Mouse (Mus musculus) embryonic facial prominence, embryonic 10.5 days (tissue): Measurements from ENCODE around the gene Synrg. TPM values are rescaled to one million over a fixed set of nuclear protein-coding genes. Genes with fewer than 3 reads are reported as not detected.

Source experiments
- DNase-seq: peaks from one replicate; pipeline ENCODE4 v3.0.0-alpha.2; 2017; ENCODE audit warnings: low spot score
- H3K27ac ChIP-seq: fragments of 300-500 bp; sonication (generic); replicated peaks from 2 replicates; pipeline ENCODE4 v1.5.1; 2016; ENCODE audit warnings: mild to moderate bottlenecking
- H3K27me3 ChIP-seq: fragments of 300-500 bp; sonication (generic); replicated peaks from 2 replicates; pipeline ENCODE4 v1.6.1; 2016; ENCODE audit warnings: low read depth, mild to moderate bottlenecking; ENCODE audit not compliant: poor library complexity, severe bottlenecking
- H3K36me3 ChIP-seq: fragments of 300-500 bp; sonication (generic); replicated peaks from 2 replicates; pipeline ENCODE4 v1.6.1; 2016; ENCODE audit warnings: mild to moderate bottlenecking, moderate library complexity
- H3K4me1 ChIP-seq: fragments of 300-500 bp; sonication (generic); 2 replicates; pipeline ENCODE4 v1.6.1; 2016
- H3K4me3 ChIP-seq: fragments of 300-500 bp; sonication (generic); 2 replicates; pipeline ENCODE4 v1.5.1; 2016; ENCODE audit warnings: mild to moderate bottlenecking, moderate library complexity
- H3K9me3 ChIP-seq: fragments of 300-500 bp; sonication (generic); 2 replicates; pipeline ENCODE4 v1.6.1; 2016; ENCODE audit warnings: mild to moderate bottlenecking
- WGBS: fragments of 180-500 bp; shearing (Covaris S2); methylation state at CpG from one replicate; pipeline ENCODE4 v1.1.7; 2016; 5-methylcytosine and 5-hydroxymethylcytosine counted together
- polyA plus RNA-seq: library from polyadenylated mRNA; unstranded; fragments of >200 nt; fragmentation: Nextera tagmentation; extraction: Ambion mirVana; gene quantifications from 2 replicates; pipeline ENCODE4 v1.2.1, GENCODE M21; 2016

The Synrg gene
- polyA plus RNA-seq, 1 experiment from 2014 or later: 7.8 TPM

GRCm38 (mm10) chr11:83967436-83968204, 3.4 kb downstream of the Synrg start:
- peak; percentile 8 for DNase-seq
- H3K4me3 ChIP-seq: no peak overlapping the region
- no peaks in the 10 kb centered on the region for H3K27me3 ChIP-seq
- no peaks in the 10 kb centered on the region for H3K9me3 ChIP-seq
- H3K4me1 ChIP-seq: peaks cover 16% of the 10 kb centered on the region
- peaks cover 16% of the 10 kb centered on the region for H3K36me3 ChIP-seq
- no peak overlapping the region for H3K27ac ChIP-seq
- WGBS: 54% methylated on average over 8 of the region's 8 CpGs

- H3K9me3 ChIP-seq: no peaks in the 10 kb centered on the region
- 79% methylated on average over 6 of the region's 6 CpGs for WGBS
- no peak overlapping the region for H3K27ac ChIP-seq
- H3K36me3 ChIP-seq: peaks cover 15% of the 10 kb centered on the region; the same call in 1 of the 2 replicates
- H3K27me3 ChIP-seq: no peaks in the 10 kb centered on the region
- peaks cover 16% of the 10 kb centered on the region for H3K4me1 ChIP-seq
- DNase-seq: no peak
- no peak overlapping the region for H3K4me3 ChIP-seq
Observed at GRCm38 (mm10) chr11:83968205-83968575, 4.0 kb downstream of the Synrg start.

- Histone ChIP-seq H3K9me3 (no peaks in the 10 kb centered on the region), H3K4me1 (peaks cover 13% of the 10 kb centered on the region), H3K4me3 (no peak overlapping the region), H3K27ac (no peak overlapping the region), H3K36me3 (peaks cover 14% of the 10 kb centered on the region; the same call in 1 of the 2 replicates), H3K27me3 (no peaks in the 10 kb centered on the region)
- 90% methylated on average over 3 of the region's 3 CpGs for WGBS
- DNase-seq: no peak
Observed at GRCm38 (mm10) chr11:83969040-83969439, 4.8 kb downstream of the Synrg start.

- Histone ChIP-seq H3K36me3 (peaks cover 48% of the 10 kb centered on the region), H3K4me3 (no peak overlapping the region), H3K27ac (no peak overlapping the region), H3K4me1 (no peaks in the 10 kb centered on the region; the same call in none of the 2 replicates), H3K9me3 (no peaks in the 10 kb centered on the region), H3K27me3 (no peaks in the 10 kb centered on the region)
- 62% methylated on average over 7 of the region's 7 CpGs for WGBS
- DNase-seq: no peak
Observed at GRCm38 (mm10) chr11:83974561-83975346, 10.5 kb downstream of the Synrg start.

- H3K36me3 ChIP-seq: peaks cover 55% of the 10 kb centered on the region
- H3K9me3 ChIP-seq: no peaks in the 10 kb centered on the region
Observed at GRCm38 (mm10) chr11:83975488-83975887, 11.3 kb downstream of the Synrg start.

GRCm38 (mm10) chr11:83976236-83976977, 12.2 kb downstream of the Synrg start:
- Histone ChIP-seq H3K4me1 (no peaks in the 10 kb centered on the region; the same call in none of the 2 replicates), H3K27ac (no peak overlapping the region), H3K9me3 (no peaks in the 10 kb centered on the region), H3K27me3 (no peaks in the 10 kb centered on the region), H3K36me3 (peaks cover 65% of the 10 kb centered on the region), H3K4me3 (no peak overlapping the region)
- 91% methylated on average over 13 of the region's 13 CpGs for WGBS
- DNase-seq: no peak

More at GRCm38 (mm10) chr11:83975488-83975887, 11.3 kb downstream of the Synrg start:
- Histone ChIP-seq H3K4me1 (no peaks in the 10 kb centered on the region; the same call in none of the 2 replicates), H3K4me3 (no peak overlapping the region), H3K27ac (no peak overlapping the region), H3K27me3 (no peaks in the 10 kb centered on the region)
- 86% methylated on average over 1 of the region's 1 CpGs for WGBS
- no peak for DNase-seq

GRCm38 (mm10) chr11:83977810-83978209, 13.6 kb downstream of the Synrg start:
- H3K27ac ChIP-seq: no peak overlapping the region
- no peaks in the 10 kb centered on the region for H3K27me3 ChIP-seq
- H3K36me3 ChIP-seq: peaks cover 66% of the 10 kb centered on the region
- H3K4me1 ChIP-seq: no peaks in the 10 kb centered on the region; the same call in none of the 2 replicates
- H3K4me3 ChIP-seq: no peak overlapping the region
- 93% methylated on average over 2 of the region's 2 CpGs for WGBS
- no peaks in the 10 kb centered on the region for H3K9me3 ChIP-seq
- DNase-seq: no peak

- Histone ChIP-seq H3K27me3 (no peaks in the 10 kb centered on the region), H3K4me3 (no peak overlapping the region), H3K36me3 (peaks cover 72% of the 10 kb centered on the region), H3K27ac (no peak overlapping the region), H3K9me3 (no peaks in the 10 kb centered on the region), H3K4me1 (no peaks in the 10 kb centered on the region; the same call in 1 of the 2 replicates)
- 93% methylated on average over 6 of the region's 6 CpGs for WGBS
- DNase-seq: no peak
Observed at GRCm38 (mm10) chr11:83979992-83980391, 15.8 kb downstream of the Synrg start.

GRCm38 (mm10) chr11:83981338-83981737, 17.1 kb downstream of the Synrg start:
- Histone ChIP-seq H3K4me1 (no peaks in the 10 kb centered on the region), H3K9me3 (no peaks in the 10 kb centered on the region), H3K27me3 (no peaks in the 10 kb centered on the region), H3K36me3 (peaks cover 85% of the 10 kb centered on the region), H3K27ac (no peak overlapping the region), H3K4me3 (no peak overlapping the region)
- DNase-seq: no peak
- 89% methylated on average over 10 of the region's 10 CpGs for WGBS

GRCm38 (mm10) chr11:83991701-83992100, 27.5 kb downstream of the Synrg start:
- 92% methylated on average over 4 of the region's 4 CpGs for WGBS
- Histone ChIP-seq H3K36me3 (peaks cover 71% of the 10 kb centered on the region), H3K27ac (no peak overlapping the region), H3K4me1 (no peaks in the 10 kb centered on the region), H3K9me3 (no peaks in the 10 kb centered on the region), H3K4me3 (no peak overlapping the region), H3K27me3 (no peaks in the 10 kb centered on the region)
- DNase-seq: no peak

GRCm38 (mm10) chr11:83993428-83993827, 29.2 kb downstream of the Synrg start:
- Histone ChIP-seq H3K4me3 (no peak overlapping the region), H3K4me1 (no peaks in the 10 kb centered on the region), H3K36me3 (peaks cover 80% of the 10 kb centered on the region), H3K27ac (no peak overlapping the region), H3K27me3 (no peaks in the 10 kb centered on the region), H3K9me3 (no peaks in the 10 kb centered on the region)
- DNase-seq: no peak
- WGBS: 84% methylated on average over 2 of the region's 2 CpGs

- Histone ChIP-seq H3K36me3 (peaks cover 83% of the 10 kb centered on the region), H3K9me3 (no peaks in the 10 kb centered on the region), H3K4me1 (no peaks in the 10 kb centered on the region), H3K27me3 (no peaks in the 10 kb centered on the region), H3K4me3 (no peak overlapping the region), H3K27ac (no peak overlapping the region)
- DNase-seq: no peak
- WGBS: 75% methylated on average over 3 of the region's 3 CpGs
Observed at GRCm38 (mm10) chr11:83994481-83994880, 30.3 kb downstream of the Synrg start.
